Mouse (Mus musculus): ENCODE results near the gene Pcp4l1. TPM values are rescaled to one million over a fixed set of nuclear protein-coding genes. Genes with fewer than 3 reads are reported as not detected.

Pcp4l1 gene
- polyA plus RNA-seq, 1 experiment from 2014 or later: 36.2 TPM

- WGBS (ENCODE audit: insufficient replicate concordance): 69% methylated on average over 13 of the region's 13 CpGs
- H3K27ac ChIP-seq (ENCODE audit: low read depth, low read length): no peak overlapping the region
- no peak for ATAC-seq (replicated peaks; ENCODE audit: insufficient number of reproducible peaks, low FRiP score, low TSS enrichment)
- H3K36me3 ChIP-seq (ENCODE audit: control insufficient read depth, insufficient read depth, low read length): no peaks in the 10 kb centered on the region
- peaks cover 37% of the 10 kb centered on the region for H3K4me1 ChIP-seq (ENCODE audit: control insufficient read depth, insufficient read depth, low read length)
- H3K4me3 ChIP-seq (ENCODE audit: low read depth, low read length): no peak overlapping the region
- H3K27me3 ChIP-seq (ENCODE audit: control insufficient read depth, insufficient read depth, low read length): peaks cover 5% of the 10 kb centered on the region; the same call in 1 of the 2 replicates
- no peak overlapping the region for H3K4me2 ChIP-seq
- H3K9me3 ChIP-seq (replicated peaks; ENCODE audit: control insufficient read depth, low read length): no peaks in the 10 kb centered on the region
- H3K9ac ChIP-seq (ENCODE audit: low read depth, low read length): no peak overlapping the region
Measured at GRCm38 (mm10) chr1:171187851-171188700, 8.0 kb downstream of the Pcp4l1 start.

DNA sequence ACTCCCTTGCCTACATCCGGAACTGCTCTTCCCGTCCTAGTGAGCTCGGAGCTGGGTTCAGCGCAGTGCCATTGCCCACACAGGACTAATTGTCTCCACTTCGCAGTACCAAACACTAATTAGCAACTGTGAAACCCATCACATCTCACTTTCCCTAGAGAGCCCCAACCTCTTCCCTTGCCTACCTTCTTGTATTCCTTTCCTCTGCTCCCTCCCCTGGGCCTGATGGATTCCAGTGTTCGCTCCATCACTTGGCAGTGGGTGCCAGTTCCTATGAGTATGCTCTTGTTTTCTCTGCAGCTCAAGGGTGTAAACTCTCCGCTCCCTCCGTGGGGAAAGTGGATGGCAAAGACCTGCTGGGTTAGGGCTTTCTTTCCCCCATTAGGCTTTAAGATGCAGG is 10.4 kb downstream of the Pcp4l1 start:
- H3K9me3 ChIP-seq (replicated peaks; ENCODE audit: control insufficient read depth, low read length): no peaks in the 10 kb centered on the region
- H3K27me3 ChIP-seq (ENCODE audit: control insufficient read depth, insufficient read depth, low read length): no peaks in the 10 kb centered on the region
- ATAC-seq (replicated peaks; ENCODE audit: insufficient number of reproducible peaks, low FRiP score, low TSS enrichment): no peak
- no peak overlapping the region for H3K9ac ChIP-seq (ENCODE audit: low read depth, low read length)
- no peaks in the 10 kb centered on the region for H3K36me3 ChIP-seq (ENCODE audit: control insufficient read depth, insufficient read depth, low read length)
- WGBS (ENCODE audit: insufficient replicate concordance): 52% methylated on average over 8 of the region's 8 CpGs
- no peak overlapping the region for H3K4me3 ChIP-seq (ENCODE audit: low read depth, low read length)
- no peak overlapping the region; the same call in 1 of the 2 replicates for H3K4me2 ChIP-seq
- no peak overlapping the region for H3K27ac ChIP-seq (ENCODE audit: low read depth, low read length)
- peaks cover 31% of the 10 kb centered on the region for H3K4me1 ChIP-seq (ENCODE audit: control insufficient read depth, insufficient read depth, low read length)

- H3K4me2 ChIP-seq: no peak overlapping the region
- H3K27ac ChIP-seq (ENCODE audit: low read depth, low read length): no peak overlapping the region
- no peaks in the 10 kb centered on the region for H3K36me3 ChIP-seq (ENCODE audit: control insufficient read depth, insufficient read depth, low read length)
- WGBS (ENCODE audit: insufficient replicate concordance): 70% methylated on average over 7 of the region's 7 CpGs
- H3K9ac ChIP-seq (ENCODE audit: low read depth, low read length): no peak overlapping the region
- H3K4me1 ChIP-seq (ENCODE audit: control insufficient read depth, insufficient read depth, low read length): peaks cover 24% of the 10 kb centered on the region
- H3K4me3 ChIP-seq (ENCODE audit: low read depth, low read length): no peak overlapping the region
- no peaks in the 10 kb centered on the region for H3K9me3 ChIP-seq (replicated peaks; ENCODE audit: control insufficient read depth, low read length)
- no peak for ATAC-seq (replicated peaks; ENCODE audit: insufficient number of reproducible peaks, low FRiP score, low TSS enrichment)
- H3K27me3 ChIP-seq (ENCODE audit: control insufficient read depth, insufficient read depth, low read length): no peaks in the 10 kb centered on the region
Measured at GRCm38 (mm10) chr1:171184314-171184713, 11.8 kb downstream of the Pcp4l1 start.

- no peak for ATAC-seq (replicated peaks; ENCODE audit: insufficient number of reproducible peaks, low FRiP score, low TSS enrichment)
Measured at GRCm38 (mm10) chr1:171183620-171184019, 12.4 kb downstream of the Pcp4l1 start.

DNA sequence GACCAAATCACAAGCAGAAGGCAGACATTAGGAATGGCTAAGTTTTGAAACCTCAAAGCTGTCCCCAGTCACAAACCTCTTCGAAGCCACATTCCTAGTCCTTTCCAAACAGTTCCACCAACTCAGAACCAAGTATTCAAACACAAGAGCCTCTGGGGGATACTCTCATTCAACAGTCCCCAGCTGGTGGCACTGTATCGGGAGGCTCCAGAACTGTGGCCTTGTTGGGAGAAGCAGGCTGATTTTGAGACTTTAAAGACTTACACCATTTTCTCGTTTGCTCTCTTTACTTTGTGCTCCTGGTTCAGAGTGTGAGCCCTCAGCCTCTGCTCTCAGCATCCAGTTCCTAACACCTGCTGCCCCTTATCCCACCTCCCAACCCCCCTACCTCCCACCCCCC is 13.0 kb downstream of the Pcp4l1 start:
- Histone ChIP-seq H3K36me3 (ENCODE audit: control insufficient read depth, insufficient read depth, low read length) (no peaks in the 10 kb centered on the region), H3K9ac (ENCODE audit: low read depth, low read length) (no peak overlapping the region), H3K27ac (ENCODE audit: low read depth, low read length) (no peak overlapping the region), H3K9me3 (replicated peaks; ENCODE audit: control insufficient read depth, low read length) (no peaks in the 10 kb centered on the region), H3K4me3 (ENCODE audit: low read depth, low read length) (no peak overlapping the region), H3K4me2 (no peak overlapping the region), H3K27me3 (ENCODE audit: control insufficient read depth, insufficient read depth, low read length) (no peaks in the 10 kb centered on the region), H3K4me1 (ENCODE audit: control insufficient read depth, insufficient read depth, low read length) (peaks cover 18% of the 10 kb centered on the region)
- 86% methylated on average over 3 of the region's 3 CpGs for WGBS (ENCODE audit: insufficient replicate concordance)
- ATAC-seq (replicated peaks; ENCODE audit: insufficient number of reproducible peaks, low FRiP score, low TSS enrichment): no peak

More at GRCm38 (mm10) chr1:171183620-171184019, 12.4 kb downstream of the Pcp4l1 start:
- H3K9me3 ChIP-seq (replicated peaks; ENCODE audit: control insufficient read depth, low read length): no peaks in the 10 kb centered on the region
- H3K36me3 ChIP-seq (ENCODE audit: control insufficient read depth, insufficient read depth, low read length): no peaks in the 10 kb centered on the region
- 33% methylated on average over 3 of the region's 3 CpGs for WGBS (ENCODE audit: insufficient replicate concordance)
- peak overlapping the region; percentile 60; the same call in 1 of the 2 replicates for H3K27ac ChIP-seq (ENCODE audit: low read depth, low read length)
- H3K4me2 ChIP-seq: peak overlapping the region; percentile 9
- H3K4me3 ChIP-seq (ENCODE audit: low read depth, low read length): no peak overlapping the region
- H3K4me1 ChIP-seq (ENCODE audit: control insufficient read depth, insufficient read depth, low read length): peaks cover 18% of the 10 kb centered on the region
- H3K27me3 ChIP-seq (ENCODE audit: control insufficient read depth, insufficient read depth, low read length): no peaks in the 10 kb centered on the region
- H3K9ac ChIP-seq (ENCODE audit: low read depth, low read length): no peak overlapping the region

GRCm38 (mm10) chr1:171179487-171180171 is 16.4 kb downstream of the Pcp4l1 start:
- no peak overlapping the region for H3K9ac ChIP-seq (ENCODE audit: low read depth, low read length)
- WGBS (ENCODE audit: insufficient replicate concordance): 68% methylated on average over 5 of the region's 5 CpGs
- H3K9me3 ChIP-seq (replicated peaks; ENCODE audit: control insufficient read depth, low read length): no peaks in the 10 kb centered on the region
- no peak overlapping the region for H3K27ac ChIP-seq (ENCODE audit: low read depth, low read length)
- no peaks in the 10 kb centered on the region for H3K27me3 ChIP-seq (ENCODE audit: control insufficient read depth, insufficient read depth, low read length)
- H3K4me1 ChIP-seq (ENCODE audit: control insufficient read depth, insufficient read depth, low read length): peaks cover 5% of the 10 kb centered on the region; the same call in 1 of the 2 replicates
- H3K36me3 ChIP-seq (ENCODE audit: control insufficient read depth, insufficient read depth, low read length): no peaks in the 10 kb centered on the region
- no peak for ATAC-seq (replicated peaks; ENCODE audit: insufficient number of reproducible peaks, low FRiP score, low TSS enrichment)
- no peak overlapping the region for H3K4me3 ChIP-seq (ENCODE audit: low read depth, low read length)
- no peak overlapping the region for H3K4me2 ChIP-seq

GRCm38 (mm10) chr1:171172779-171173178 is 23.3 kb downstream of the Pcp4l1 start:
- ATAC-seq (replicated peaks; ENCODE audit: insufficient number of reproducible peaks, low FRiP score, low TSS enrichment): no peak
- 83% methylated on average over 8 of the region's 8 CpGs for WGBS (ENCODE audit: insufficient replicate concordance)
- H3K9me3 ChIP-seq (replicated peaks; ENCODE audit: control insufficient read depth, low read length): no peaks in the 10 kb centered on the region
- H3K9ac ChIP-seq (ENCODE audit: low read depth, low read length): no peak overlapping the region
- H3K27me3 ChIP-seq (ENCODE audit: control insufficient read depth, insufficient read depth, low read length): no peaks in the 10 kb centered on the region; the same call in 1 of the 2 replicates
- 0 out of 2 replicates have a peak, but pooled peaks cover 3% of the 10 kb centered on the region for H3K4me1 ChIP-seq (ENCODE audit: control insufficient read depth, insufficient read depth, low read length)
- H3K36me3 ChIP-seq (ENCODE audit: control insufficient read depth, insufficient read depth, low read length): no peaks in the 10 kb centered on the region
- no peak overlapping the region for H3K4me2 ChIP-seq
- H3K4me3 ChIP-seq (ENCODE audit: low read depth, low read length): no peak overlapping the region
- H3K27ac ChIP-seq (ENCODE audit: low read depth, low read length): no peak overlapping the region

DNA sequence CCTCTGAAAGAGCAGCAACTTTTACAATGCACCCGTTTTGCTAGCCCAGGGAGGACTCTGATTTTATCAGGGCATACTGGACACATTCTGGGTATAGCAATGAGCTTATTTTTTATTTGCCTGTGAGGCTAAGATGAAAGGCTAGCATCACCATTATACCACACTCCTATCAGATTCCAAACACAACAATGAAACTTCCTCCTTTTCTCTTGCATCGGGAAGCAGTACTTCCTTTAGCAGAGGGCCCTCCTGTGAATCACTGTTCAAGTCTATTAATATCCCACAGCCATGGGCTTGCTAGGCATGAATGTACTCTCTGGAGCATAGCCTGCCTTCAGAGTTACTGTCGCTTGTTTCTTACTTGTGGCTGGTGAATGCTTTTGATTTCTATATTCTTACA is 24.9 kb downstream of the Pcp4l1 start:
- 0 out of 2 replicates have a peak, but pooled peaks cover 3% of the 10 kb centered on the region for H3K4me1 ChIP-seq (ENCODE audit: control insufficient read depth, insufficient read depth, low read length)
- H3K4me2 ChIP-seq: no peak overlapping the region
- H3K36me3 ChIP-seq (ENCODE audit: control insufficient read depth, insufficient read depth, low read length): no peaks in the 10 kb centered on the region
- H3K4me3 ChIP-seq (ENCODE audit: low read depth, low read length): no peak overlapping the region
- H3K27me3 ChIP-seq (ENCODE audit: control insufficient read depth, insufficient read depth, low read length): no peaks in the 10 kb centered on the region; the same call in 1 of the 2 replicates
- H3K9ac ChIP-seq (ENCODE audit: low read depth, low read length): no peak overlapping the region
- H3K9me3 ChIP-seq (replicated peaks; ENCODE audit: control insufficient read depth, low read length): no peaks in the 10 kb centered on the region
- peak overlapping the region; percentile 66 for H3K27ac ChIP-seq (ENCODE audit: low read depth, low read length)
- WGBS (ENCODE audit: insufficient replicate concordance): 30% methylated on average over 3 of the region's 3 CpGs
- no peak for ATAC-seq (replicated peaks; ENCODE audit: insufficient number of reproducible peaks, low FRiP score, low TSS enrichment)
